Mouse (Mus musculus): ENCODE data around the gene Tmem97. TPM values are rescaled to one million over a fixed set of nuclear protein-coding genes. Genes with fewer than 3 reads are reported as not detected.
"Not testable (repeated sequence)": the region's sequence is repeated elsewhere in the genome, so short reads cannot be mapped to it uniquely, and the experiment has no call there.

Gene Tmem97
- total RNA-seq (2021) = 1 to 10 TPM; 1.9 to 2.1 TPM
- long read RNA-seq, experiment 1, partial matches to known transcripts = 0 of 3 reads
- long read RNA-seq, experiment 1, other reads (novel, unspliced or antisense) = 0 of 3 reads
- long read RNA-seq, experiment 2, partial matches to known transcripts = 0 of 4 reads
- long read RNA-seq, experiment 2, other reads (novel, unspliced or antisense) = 1 of 4 reads

DNA sequence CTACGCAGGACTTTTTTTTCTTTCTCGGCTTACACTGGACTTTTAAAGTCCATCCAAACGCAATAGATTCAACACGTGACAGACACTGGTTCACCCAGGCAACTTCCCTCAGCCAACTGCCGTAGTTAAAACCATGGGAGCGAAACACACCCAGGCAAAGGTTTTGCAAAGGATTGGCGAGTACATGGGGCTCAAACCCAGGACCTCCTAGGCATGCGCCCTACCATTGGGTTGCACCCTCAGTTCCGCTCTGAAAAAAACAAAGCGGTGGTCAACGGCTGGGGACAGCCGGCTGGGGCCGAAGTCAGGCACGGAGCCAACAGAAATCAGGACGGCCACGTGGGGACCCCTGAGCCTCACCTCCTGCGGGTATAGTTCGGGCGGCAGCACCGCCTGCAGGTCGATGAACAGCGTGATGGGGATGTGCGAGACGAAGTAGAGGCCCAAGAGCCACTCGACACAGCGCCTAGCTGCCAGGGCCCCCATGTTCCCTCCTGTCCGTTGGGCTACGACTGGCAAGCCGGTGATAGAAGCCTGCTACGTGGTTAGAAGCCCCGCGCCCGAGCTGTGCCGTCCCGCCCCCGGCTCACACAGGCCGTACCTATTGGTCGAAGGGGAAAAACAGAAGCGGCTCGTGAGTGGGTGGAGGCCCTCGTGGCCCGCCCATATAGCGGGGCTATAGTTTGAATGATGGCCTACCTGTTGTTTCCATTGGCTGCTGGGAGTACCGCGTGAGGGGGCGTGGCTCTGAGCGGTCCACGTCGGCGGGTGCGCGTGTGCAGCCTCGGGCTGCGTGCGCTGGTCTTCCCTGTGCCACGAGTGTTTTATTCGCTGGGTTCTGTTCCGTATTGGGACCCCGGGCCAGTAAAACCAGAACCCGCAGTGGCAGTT, at the start of gene Tmem97:
TSS of gene Tmem97 (minus strand) at position 610 of the 891 bp plus-strand sequence.
- DNase-seq = peak; percentile 88 to 93
- intact Hi-C loops (cut with DNase I) = no loop called here

DNA sequence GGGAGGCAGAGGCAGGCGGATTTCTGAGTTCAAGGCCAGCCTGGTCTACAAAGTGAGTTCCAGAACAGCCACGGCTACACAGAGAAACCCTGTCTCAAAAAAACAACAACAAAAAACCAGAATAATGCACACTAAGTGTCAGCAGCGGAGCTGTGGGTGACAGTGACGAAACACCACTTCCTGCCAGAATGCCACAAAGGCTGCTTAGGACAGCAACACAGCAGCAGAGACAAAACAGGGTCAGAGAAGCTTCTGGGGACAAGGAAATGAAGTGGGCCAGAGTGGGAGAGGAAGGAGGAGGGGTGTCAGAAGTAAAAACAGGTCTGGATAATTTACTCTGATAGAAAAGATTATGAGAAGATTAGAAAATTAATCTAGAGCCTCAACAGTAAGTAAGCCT, 49.5 kb upstream of the Tmem97 start:
- intact Hi-C loops (cut with DNase I) = no loop called here
- no peak for DNase-seq

DNA sequence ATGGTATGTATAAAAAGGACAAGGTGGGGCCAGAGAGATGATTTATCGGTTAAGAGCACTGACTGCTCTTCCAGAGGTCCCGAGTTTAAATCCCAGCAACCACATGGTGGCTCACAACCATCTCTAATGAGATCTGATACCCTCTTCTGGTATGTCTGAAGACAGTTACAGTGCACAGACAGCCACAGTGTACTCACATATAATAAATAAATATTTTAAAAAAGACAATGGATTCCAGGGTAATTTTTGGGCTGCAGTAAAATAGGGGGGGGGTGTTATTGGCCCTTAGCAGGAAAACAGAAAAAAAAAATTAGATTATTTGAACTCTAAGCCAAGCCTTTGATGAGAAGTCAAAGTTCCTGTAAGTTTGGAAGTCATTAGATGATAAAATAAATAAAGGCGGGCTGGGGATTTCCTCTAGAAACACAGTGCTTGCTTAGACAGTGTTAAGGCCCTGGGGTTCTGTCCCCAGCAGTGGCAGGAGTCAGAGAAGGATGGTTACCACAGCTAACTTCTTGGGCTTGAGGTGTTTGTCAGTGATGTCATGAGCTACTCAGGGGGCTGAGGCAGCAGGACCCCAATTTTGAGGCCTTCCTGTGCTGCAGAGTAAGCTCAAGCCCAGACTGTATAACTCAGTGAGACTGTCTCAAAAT, 48.3 kb upstream of the Tmem97 start:
- intact Hi-C loops (cut with DNase I) = no loop called here
- DNase-seq = no peak

DNA sequence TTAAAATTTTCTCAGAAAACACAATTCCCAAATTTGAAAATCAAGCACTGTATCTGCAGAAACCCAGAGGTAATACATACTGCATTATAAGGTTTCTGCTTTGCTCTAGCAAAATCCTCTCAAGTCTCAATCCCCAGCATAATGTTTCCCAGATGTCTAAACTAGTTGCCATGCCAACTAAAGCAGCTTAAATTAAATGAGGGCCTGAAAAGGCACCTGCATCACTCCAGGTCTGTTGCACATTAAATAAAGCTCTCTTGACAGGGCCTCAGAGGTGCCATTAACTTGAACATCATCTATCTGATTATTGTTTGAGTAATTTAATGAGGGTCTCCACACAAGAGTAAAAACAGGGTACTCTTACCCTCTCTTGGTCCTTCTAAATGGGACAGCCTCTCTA, 46.2 kb upstream of the Tmem97 start:
- intact Hi-C loops (cut with DNase I) = no loop called here

DNA sequence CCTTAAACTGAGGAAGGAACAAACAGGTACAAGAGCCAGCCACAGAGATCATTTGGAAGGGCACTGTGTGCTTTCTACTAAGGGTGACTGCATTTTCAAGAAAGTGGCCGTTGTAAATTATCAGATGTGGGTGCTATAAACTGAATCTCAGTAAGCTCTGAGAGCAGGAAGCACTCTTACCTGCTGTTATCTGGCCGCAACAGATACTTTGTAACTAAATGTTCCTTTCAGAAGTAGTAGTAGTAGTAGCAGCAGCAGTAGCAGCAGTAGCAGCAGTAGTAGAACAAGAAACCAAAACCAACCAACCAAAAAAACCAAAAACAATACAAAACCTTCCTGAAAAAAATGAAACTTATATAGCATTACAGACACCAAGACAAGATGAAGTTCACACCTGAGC, 45.2 kb upstream of the Tmem97 start:
- intact Hi-C loops (cut with DNase I) = no loop called here

More for the DNA sequence above, 46.2 kb upstream of the Tmem97 start:
- no peak for DNase-seq

DNA sequence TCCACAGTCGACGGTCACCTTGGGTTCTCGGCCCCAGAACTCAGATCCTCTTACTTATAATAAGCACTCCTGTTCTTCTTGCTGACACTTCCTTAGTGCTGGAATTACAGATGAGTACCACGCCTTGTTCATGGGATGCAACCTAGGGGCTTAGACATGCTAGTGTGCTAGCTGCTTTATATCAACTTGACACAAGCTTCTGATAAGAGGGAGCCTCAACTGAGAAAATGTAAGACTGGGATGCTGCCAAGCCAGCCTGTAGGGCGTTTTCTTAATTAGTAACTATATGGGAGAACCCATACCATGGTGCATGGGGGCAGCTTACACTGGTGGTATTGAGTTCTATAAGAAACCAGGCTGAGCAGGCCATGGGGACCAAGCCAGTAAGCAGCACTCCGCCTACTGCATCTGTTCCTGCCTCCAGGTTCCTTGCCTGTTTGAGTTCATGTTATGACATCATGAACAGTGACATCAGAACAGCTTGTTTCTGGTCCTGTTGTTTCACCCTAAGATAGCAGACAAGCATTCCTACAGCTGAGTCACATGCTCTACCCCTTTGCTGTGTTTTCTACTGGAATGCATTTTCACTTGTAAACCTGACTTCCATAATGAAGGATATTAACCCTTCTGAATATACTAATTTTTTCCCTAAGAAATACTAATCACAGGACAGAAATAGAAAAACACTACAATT, 43.8 kb upstream of the Tmem97 start:
- intact Hi-C loops (cut with DNase I) = no loop called here
- no peak for DNase-seq

More for the DNA sequence above, 45.2 kb upstream of the Tmem97 start:
- no peak for DNase-seq

DNA sequence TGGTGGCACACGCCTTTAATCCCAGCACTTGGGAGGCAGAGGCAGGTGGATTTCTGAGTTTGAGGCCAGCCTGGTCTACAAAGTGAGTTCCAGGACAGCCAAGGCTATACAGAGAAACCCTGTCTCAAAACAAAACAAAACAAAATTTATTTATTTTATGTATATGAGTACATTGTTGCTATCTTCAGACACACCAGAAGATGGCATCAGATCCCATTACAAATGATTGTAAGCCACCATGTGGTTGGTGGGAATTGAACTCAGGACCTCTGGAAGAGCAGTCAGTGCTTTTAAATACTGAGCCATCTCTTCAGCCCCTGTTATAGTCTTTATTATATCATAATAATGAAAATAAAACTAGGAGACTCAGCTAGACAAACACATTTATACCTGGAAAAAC, 37.1 kb upstream of the Tmem97 start:
- DNase-seq; intact Hi-C loops (cut with DNase I): not testable (repeated sequence)

DNA sequence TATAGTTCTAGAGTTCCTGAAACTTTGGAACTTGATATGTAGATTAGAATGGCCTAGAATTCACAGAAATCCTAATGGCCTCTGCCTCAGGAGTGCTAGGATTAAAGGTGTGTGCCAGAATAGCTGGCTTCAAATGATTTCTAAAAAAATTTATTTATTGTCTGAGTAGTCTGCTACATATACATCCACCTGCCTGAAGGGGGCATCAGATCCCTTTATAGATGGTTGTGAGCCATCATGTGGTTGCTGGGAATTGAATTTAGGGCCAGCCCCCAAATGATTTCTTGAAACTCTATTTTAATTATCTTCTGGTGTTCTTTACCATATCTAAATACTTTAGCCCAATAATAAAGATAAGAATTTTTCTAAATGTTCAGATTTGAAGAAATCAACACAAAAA, 35.5 kb upstream of the Tmem97 start:
- intact Hi-C loops (cut with DNase I) = no loop called here
- no peak for DNase-seq

DNA sequence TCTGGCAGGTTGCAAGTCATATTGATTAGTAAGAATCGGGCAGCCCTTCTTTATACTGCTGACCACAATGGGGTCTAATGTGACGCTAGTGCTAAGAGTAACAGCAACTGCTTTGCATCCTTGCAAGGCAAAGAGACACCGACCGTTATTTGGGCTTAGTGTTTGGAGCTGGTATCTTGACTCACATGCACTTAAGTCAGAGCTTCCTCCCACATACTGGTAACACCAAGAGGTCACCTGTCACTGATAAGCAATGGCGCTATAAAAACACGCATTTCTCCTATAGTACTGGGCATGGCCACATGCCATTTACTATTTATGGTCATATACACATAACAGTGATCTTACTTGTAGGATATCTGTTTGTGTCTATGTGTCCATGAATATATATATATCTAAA, 32.3 kb upstream of the Tmem97 start:
- intact Hi-C loops (cut with DNase I) = no loop called here

DNA sequence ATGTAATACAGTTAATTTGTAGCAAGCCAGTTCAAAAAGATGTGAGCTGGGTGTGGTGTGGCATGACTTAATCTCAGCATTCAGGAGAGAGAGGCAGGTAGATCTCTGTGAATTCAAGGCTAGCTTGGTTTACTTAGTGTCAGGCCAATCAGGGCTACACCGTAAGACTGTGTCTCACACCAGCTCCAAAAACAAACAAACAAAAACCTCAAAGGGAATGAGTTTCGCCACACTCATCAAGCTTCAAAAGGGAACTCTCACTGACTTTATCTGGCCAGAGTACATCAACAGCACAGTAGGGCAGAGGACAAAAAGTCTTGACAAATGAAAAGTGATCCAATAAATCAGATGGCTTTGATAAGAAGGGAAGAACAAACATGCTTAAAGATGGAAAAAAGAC, 24.4 kb upstream of the Tmem97 start:
- DNase-seq = no peak
- intact Hi-C loops (cut with DNase I) = no loop called here

More for the DNA sequence above, 32.3 kb upstream of the Tmem97 start:
- DNase-seq = no peak

DNA sequence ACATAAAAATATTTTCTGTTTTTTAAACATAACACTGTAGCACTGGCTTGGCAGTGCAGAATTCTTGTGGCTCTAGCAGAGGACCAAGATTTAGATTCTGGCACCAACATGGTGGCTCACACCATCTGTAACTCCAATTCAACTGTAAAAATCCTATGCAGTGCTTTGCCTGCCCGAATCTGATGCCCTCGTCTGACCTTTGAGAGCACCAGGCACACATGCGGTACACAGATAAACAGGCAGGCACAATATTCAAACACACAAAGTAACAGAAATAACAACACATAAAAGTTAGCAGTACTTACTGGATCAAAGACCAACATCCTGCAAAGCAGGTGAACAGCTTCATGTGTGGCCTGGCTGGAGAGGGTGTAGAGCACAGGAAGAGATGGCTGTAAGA, 24.0 kb upstream of the Tmem97 start:
- intact Hi-C loops (cut with DNase I) = no loop called here
- DNase-seq = no peak

DNA sequence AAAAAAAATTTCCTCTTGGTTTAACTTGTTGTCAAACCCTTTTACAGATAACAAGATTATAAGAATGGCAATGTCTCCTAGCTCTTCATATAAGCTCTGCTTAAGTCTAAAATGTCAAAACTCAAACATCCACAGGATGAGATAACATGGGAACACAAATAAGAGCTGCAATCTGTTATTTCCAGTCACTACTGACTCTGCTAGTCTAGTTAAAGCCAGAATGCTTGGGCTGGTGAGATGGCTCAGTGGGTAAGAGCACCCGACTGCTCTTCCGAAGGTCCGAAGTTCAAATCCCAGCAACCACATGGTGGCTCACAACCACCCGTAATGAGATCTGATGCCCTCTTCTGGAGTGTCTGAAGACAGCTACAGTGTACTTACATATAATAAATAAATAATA, 23.5 kb upstream of the Tmem97 start:
- intact Hi-C loops (cut with DNase I); DNase-seq: not testable (repeated sequence)

DNA sequence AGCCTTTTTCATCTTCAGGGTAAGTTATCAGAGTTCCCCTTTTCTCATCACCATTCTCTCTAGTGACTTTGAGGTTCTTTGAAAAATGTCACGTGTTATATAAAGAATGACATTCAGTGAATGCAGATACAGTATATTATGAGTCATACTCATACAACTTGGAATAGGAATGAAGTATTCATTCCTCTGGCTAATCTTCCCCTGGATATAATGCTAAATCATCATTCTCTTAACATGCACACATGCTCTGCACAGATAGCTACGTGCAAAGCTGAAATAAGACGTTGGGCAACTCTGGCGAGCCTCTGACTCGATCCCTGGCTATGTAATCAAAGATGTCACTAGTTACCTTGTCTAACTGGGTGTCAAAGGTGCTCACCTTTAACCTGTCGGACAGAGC, 21.3 kb upstream of the Tmem97 start:
- intact Hi-C loops (cut with DNase I) = no loop called here
- DNase-seq = no peak

DNA sequence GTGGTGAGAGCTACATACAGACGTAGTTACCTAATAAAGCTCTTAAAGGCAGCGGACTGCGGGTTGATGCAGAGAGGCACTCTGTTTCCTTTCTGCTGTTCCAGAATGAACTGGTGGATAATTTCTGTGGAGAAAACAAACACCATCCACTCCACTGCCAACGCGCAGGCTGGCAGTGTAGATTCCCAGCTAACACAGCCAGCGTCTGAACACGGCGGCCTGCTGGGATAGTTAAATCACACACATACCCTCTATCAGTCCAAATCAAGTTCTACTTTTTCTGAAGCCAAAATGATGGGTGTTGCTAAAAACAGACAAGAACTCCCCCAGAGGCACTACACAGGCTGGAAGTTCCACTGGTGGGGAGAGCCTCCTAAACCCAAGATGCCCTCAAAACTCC, 20.9 kb upstream of the Tmem97 start:
- DNase-seq = no peak
- intact Hi-C loops (cut with DNase I) = no loop called here

DNA sequence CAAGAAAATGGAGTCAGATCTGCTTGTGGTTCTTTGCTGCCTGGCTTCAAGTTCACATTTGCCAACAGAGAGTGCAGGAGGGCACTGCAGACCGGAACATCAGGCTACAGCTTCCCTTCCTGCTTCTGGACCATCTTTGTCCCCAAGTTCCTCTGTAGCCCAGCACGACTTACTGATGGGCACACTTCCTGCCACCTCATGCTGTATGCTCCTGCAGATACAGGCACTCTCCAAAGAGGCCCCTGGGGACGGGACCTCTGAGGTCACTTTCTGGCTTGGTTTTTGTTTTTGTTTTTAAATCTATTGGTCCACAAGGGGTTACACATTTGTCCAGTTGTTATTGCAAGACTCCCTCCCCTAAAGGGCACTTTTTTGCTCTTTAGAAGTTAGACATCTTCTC, 19.2 kb upstream of the Tmem97 start:
- no peak for DNase-seq
- intact Hi-C loops (cut with DNase I) = no loop called here

DNA sequence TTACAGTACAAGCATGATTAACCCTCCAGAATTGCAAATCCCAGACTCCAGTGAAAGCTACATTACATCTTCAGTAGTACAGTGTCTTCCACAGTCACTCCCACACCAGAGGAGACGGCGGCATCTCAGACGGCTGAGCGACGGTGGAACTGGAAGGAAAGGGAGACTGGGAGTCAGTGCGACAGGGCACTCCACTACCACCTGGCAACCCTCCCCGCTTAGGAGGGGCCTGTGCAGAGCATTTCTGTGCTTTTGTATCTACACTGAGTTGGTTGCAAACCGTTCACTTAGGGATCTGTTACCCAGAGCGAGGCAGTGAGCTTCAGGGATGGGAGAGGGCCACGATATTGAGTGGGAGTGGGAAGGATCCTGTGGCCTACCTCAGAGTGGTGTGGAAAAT, 18.2 kb upstream of the Tmem97 start:
- DNase-seq = no peak

DNA sequence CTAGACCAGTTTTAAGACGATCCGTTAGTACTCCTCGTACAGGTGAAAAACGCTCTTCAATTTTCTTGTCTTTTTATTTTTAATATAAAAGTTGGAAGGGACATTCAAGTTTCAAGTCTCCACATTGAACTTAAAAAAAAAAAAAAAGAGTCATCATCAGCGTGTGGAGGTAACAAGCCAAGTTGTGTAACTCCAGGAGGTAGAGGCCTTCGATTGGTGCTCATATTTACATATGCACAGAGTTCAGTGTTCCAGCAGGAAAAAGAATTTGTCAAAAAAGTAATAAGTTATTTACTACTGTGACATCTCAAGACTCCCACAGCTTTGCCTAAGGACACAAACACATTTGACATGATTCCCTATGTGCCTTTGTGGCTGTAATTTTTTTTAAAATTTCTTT, 17.0 kb upstream of the Tmem97 start:
- no peak for DNase-seq
- intact Hi-C loops (cut with DNase I) = no loop called here

More for the DNA sequence above, 18.2 kb upstream of the Tmem97 start:
- intact Hi-C loops (cut with DNase I) = no loop called here

DNA sequence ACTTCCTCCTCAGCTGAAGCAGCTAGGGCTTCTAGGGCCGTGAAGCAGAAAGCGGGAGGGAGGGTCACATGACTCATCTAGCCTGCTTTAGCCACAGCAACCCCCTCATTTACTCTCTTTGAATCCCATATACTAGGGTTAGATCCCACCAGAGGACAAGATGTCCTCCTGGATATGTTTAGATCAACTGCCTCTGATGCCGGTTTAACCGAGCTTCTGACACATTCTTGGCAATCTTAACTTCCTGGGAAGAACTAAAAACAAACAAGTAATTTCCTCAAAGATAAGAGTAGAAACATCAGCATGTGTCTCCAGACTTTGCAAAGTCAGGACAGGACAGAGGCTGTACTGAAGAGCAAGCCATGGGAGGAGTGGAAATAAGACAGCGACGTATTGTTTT, 16.2 kb upstream of the Tmem97 start:
- no peak for DNase-seq

DNA sequence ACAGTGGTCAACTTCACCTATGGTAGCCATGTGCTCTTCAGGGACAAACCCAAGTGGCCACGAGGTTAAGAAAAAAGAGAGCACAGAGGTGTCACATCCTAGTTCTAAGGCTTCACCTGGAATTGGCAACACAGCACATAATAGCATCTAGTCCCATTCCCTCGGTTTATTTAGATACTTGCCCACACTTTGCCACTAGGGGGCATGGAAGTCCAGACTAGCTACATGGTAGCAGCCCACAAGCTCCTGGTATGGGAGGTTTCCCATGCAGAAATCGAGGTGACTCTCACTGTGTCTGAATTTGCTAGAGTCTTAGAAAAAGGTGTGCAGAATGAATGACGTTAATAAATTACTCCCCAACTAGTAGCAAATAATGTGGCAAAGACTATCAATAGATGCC, 9.9 kb upstream of the Tmem97 start:
- intact Hi-C loops (cut with DNase I) = loop anchor here (5.0 kb wide), 1 partner anchor 267 kb away; the partner anchor contains the start of gene Lyrm9
- DNase-seq = peak in 1 of 2 experiments; percentile 50

More for the DNA sequence above, 16.2 kb upstream of the Tmem97 start:
- intact Hi-C loops (cut with DNase I) = no loop called here

DNA sequence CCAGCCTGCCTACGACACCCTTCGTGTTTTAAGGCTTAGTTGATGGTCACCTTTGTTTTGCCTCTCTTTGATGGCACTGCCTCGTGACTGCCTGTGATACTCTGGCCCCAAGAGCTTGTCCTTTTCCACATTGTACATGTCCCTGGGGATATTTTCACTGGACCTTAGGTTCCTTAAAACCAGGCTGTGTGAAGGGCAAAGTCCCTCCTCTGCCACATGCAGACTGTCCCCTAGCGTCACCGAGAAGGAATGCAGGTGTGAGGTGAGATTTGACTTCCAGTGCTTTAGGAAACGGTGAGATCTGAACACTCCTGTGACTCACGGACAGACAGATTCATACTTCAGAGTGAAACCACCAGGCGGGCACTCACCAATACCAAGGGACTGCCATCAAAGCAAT, 6.7 kb upstream of the Tmem97 start:
- intact Hi-C loops (cut with DNase I) = no loop called here
- DNase-seq = no peak

DNA sequence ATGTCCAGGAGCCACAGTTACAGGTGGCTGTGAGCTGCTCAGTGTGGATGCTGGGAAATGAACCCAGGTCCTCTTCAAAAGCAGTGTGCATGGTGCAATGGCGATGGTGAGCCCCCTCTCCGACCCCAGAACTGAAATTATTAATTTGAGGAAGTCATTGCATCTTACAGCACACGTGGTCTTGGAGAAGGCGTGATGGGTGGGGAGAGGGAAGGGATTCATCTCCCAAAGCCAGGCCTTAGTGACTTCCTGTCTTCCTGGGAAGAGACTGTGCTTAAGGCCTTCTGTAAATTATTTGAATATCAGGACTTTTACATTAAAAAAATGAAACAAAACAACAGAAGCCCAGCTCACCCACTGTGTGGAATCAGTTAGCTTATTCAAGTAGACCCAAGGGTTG, 5.5 kb upstream of the Tmem97 start:
- intact Hi-C loops (cut with DNase I) = no loop called here
- DNase-seq = no peak

Measured in gastrocnemius, postnatal 36 days (tissue).